Mouse (Mus musculus): ENCODE measurements at regions not wholly inside any gene's neighbourhood (a gene's known extent, or its start where the extent isn't known, plus 50 kb on each side); places are given as distances from the start of the nearest gene placed in this dataset.

DNA sequence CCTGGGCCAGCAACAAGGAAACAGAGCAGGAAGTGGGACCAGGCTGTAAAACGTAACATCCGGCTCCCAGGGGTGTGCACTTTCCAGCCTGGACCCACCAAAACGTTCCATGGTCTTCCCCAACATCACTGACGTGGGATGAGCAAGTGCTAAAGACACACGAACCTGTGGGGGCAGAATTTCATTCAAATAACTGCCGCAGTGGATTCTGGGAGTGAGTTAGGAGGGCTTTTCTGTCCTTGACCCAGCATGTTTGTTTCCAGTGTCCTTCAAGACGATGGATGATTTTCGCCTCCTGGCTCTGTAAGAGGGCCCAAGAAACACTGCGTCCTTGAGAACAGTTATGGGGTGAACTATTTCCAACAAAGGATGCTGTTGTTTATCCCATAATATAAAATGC is 112.1 kb downstream of the Fam174b start:
- TF ChIP-seq POLR2A (IDR thresholded peaks at IDR 0.05; ENCODE audit: extremely low read depth, insufficient read depth, low read length) (no peak), CTCF (IDR thresholded peaks at IDR 0.05; ENCODE audit: extremely low read depth, insufficient read depth, low read length) (no peak)
